Mouse (Mus musculus) cortical plate, adult 2 months (tissue): ENCODE measurements at regions not wholly inside any gene's neighbourhood (a gene's known extent, or its start where the extent isn't known, plus 50 kb on each side); places are given as distances from the start of the nearest gene placed in this dataset.
A peak's percentile ranks its signal among the peaks of the same experiment; 100 is the strongest.

ENCODE experiments used
- H3K27ac ChIP-seq: fragments of 200-500 bp; 2 replicates; pipeline ENCODE4 v1.5.1; 2012; ENCODE audit warnings: low read length, control low read depth, inconsistent platforms; ENCODE audit not compliant: insufficient read depth
- H3K4me1 ChIP-seq: fragments of 200-500 bp; 2 replicates; pipeline ENCODE4 v1.6.1; 2011; ENCODE audit warnings: low read length; ENCODE audit not compliant: control insufficient read depth, insufficient read depth
- H3K4me3 ChIP-seq: fragments of 200-500 bp; 2 replicates; pipeline ENCODE4 v1.5.1; 2011; ENCODE audit warnings: mild to moderate bottlenecking, low read length, control low read depth; ENCODE audit not compliant: insufficient read depth
- CTCF ChIP-seq: fragments of 200-500 bp; IDR thresholded peaks from 2 replicates; pipeline ENCODE4 v1.5.1; 2011; ENCODE audit warnings: mild to moderate bottlenecking, control low read depth, low read length; ENCODE audit not compliant: insufficient read depth; ENCODE audit errors: extremely low read depth
- POLR2A ChIP-seq: fragments of 200-500 bp; IDR thresholded peaks from 2 replicates; pipeline ENCODE4 v1.6.1; 2011; ENCODE audit warnings: mild to moderate bottlenecking, low read length, control low read depth; ENCODE audit not compliant: insufficient read depth; ENCODE audit errors: extremely low read depth

DNA sequence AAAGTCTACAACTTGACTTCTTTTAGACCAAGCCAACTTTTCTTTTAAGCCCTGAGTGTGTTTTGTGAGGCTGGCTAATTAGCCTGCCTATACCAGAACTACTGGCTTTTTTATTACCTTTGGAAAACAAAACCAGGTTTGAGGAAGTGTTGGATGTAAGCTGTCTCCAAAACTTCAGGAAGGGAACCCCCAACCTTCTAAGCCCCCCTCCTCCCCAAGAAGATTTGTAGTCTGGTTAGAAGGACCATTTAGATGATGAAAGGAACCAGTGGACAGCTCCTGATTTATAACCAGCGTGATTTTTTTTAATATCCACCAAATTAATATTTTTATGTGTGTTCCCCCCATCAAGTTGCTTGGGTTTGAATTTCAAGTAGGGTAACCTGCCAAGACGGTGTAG lies 236.1 kb upstream of the Nfe2l3 start:
- Histone ChIP-seq H3K4me3 (no peak overlapping the region), H3K27ac (no peak overlapping the region), H3K4me1 (no peaks in the 10 kb centered on the region)
- no peak for TF ChIP-seq CTCF
- TF ChIP-seq POLR2A, result no peak

DNA sequence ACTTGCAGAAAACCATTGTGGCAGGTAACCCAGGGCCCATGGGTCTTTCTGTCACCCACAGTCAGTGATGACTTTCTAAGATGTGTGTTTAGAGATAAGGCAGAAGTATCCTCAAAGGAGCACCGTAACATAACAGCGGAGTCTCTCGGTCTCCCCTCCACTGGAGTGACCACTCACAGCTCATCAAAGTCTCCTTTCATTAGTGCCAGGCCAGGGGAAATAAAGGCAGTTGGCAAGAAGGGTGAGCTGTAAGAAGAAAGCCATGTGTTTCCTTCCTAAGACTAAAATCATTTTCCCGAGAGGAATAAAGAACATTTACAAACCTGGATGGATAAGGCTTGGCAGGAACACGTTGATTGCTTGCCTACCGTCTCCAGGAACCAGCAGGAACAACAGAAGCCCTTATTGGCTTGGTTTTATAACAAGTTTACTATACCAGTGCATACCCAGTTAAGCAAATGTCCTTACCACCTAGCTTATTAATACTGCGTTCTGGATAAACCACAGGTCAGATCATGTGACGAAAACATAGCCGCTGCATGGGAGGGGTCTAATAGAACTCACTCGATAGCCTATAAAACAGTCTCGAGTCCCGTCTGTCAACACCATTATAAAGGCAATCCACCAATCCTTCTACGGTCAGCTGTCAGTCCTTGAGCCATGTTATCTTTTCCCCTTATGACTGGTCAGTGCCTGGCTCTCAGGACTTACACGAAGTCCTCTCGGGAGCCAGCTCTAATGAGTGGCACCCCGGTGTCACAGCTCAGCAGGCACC lies 235.3 kb upstream of the Nfe2l3 start:
- Histone ChIP-seq H3K27ac (no peak overlapping the region), H3K4me3 (no peak overlapping the region), H3K4me1 (no peaks in the 10 kb centered on the region)
- no peak for TF ChIP-seq POLR2A
- TF ChIP-seq CTCF, result no peak

DNA sequence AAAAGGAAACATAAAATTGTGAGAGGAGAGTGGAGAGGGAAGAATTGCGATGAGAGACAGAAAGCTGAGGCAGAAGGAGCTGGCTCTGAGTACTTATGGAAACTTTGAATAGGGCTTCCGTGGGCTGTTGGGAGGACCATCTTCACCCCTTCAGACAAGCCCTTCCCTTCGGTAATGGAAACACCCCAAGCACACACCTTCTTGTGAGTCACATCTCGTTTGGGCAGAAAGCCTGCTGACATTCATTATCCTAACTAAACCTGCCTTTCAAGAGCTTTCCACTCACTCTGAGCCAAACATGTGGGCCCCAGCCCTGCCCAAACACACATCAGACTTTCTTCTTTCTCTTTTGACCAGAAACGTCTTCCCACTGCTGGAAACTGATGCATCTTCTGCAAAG lies 232.3 kb upstream of the Nfe2l3 start:
- TF ChIP-seq CTCF (no peak), POLR2A (no peak)
- no peak overlapping the region for H3K4me3 ChIP-seq
- no peak overlapping the region for H3K27ac ChIP-seq
- no peaks in the 10 kb centered on the region for H3K4me1 ChIP-seq

DNA sequence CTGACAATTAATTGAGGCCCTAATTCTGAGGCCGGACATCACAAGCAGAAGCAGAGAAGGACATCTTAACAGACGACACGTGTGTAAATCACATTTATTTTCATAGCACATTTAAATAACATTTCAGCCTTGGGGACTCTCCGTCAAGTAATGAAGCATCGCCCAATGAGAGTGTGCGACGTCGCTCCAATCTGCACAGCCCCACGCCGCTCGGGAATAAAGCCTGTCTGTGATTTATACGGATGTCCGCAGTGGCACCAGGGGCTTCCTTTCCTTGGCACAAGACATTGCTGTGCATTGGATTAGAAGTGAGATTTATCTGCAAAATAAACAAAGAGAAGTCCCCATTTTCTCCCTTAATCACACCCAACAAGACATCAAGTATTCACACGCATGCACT lies 231.6 kb upstream of the Nfe2l3 start:
- H3K4me1 ChIP-seq, result no peaks in the 10 kb centered on the region
- H3K4me3 ChIP-seq, result no peak overlapping the region
- TF ChIP-seq POLR2A (no peak), CTCF (no peak)
- no peak overlapping the region for H3K27ac ChIP-seq

DNA sequence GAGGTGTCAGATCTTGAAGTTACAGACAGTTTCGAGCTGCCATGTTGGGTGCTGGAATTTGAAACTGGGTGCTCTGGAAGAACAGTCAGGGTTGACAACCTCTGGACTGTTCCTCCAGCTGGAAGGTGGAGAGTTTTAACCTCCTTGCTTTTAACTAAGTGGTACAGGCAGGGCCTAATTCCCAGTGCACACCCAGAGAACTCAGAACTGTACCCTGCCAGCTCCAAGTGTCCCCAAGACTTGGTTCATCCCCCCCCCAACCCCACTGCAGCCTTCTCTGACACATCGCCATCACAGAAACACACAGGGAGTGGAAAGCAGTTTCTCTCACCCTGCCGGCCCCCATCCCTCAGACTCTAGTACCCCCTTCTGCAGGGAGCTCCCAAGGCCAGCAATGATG lies 228.2 kb upstream of the Nfe2l3 start:
- TF ChIP-seq CTCF (no peak), POLR2A (no peak)
- Histone ChIP-seq H3K4me3 (no peak overlapping the region), H3K4me1 (no peaks in the 10 kb centered on the region), H3K27ac (no peak overlapping the region)

DNA sequence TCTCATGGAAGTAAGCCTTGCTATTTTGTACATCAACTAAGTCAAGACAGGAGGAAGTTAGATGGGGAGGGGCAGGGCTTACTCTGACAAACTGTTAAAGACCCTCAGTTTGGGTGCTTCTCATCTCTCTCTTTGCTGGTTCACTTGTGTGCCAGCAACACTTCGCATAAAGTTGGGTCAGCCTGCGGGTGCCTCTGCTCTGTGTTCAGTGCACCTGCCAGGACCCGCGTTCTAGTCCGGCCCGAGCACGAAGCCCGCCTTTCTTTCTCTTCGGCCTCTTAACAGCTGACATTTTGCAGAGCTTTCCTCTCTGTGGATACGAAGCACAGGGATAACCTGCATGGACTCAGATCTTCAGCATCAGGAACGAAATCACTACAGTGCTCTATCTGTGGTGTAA lies 227.1 kb upstream of the Nfe2l3 start:
- H3K4me3 ChIP-seq, result no peak overlapping the region
- no peak overlapping the region for H3K27ac ChIP-seq
- TF ChIP-seq CTCF (no peak), POLR2A (no peak)
- H3K4me1 ChIP-seq, result no peaks in the 10 kb centered on the region

DNA sequence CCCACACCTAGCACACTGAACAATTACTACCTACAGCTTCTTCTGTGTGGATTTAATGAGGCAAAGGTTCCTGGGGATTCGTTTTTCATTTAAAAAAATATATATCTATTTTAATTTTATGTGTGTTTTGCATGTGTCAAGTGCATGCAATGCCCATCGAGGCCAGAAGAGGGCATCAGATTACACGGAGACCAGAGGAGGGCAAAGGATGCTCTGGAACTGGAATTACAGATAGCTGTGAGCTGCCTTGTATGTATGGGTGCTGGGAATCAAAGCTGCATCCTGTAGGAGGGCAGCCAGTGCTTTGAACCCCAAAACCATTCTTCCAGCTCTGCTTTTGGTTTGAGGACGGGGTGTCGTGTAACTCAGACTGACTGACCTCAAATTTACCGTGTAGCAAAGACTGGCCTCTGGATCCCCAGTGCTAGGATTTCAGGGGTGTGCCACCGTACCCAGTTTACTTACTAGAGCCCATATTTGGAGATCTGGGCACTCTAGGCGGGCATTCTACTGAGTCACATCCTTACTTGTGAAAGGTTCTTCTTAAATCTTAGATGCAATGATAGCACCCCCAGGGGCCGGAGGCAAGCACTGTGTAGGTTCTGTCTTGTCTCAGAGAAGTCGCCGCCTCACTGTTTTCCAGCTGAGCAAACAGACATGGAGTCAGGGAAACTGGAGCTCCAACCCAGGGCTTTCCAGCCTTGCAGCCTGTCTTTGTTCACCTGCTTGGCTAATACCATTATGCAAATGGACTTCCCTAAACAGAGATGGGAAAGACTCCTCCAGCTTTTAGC lies 225.6 kb upstream of the Nfe2l3 start:
- Histone ChIP-seq H3K4me1 (no peaks in the 10 kb centered on the region), H3K27ac (no peak overlapping the region), H3K4me3 (no peak overlapping the region)
- no peak for TF ChIP-seq POLR2A
- peak; percentile 75 for TF ChIP-seq CTCF

DNA sequence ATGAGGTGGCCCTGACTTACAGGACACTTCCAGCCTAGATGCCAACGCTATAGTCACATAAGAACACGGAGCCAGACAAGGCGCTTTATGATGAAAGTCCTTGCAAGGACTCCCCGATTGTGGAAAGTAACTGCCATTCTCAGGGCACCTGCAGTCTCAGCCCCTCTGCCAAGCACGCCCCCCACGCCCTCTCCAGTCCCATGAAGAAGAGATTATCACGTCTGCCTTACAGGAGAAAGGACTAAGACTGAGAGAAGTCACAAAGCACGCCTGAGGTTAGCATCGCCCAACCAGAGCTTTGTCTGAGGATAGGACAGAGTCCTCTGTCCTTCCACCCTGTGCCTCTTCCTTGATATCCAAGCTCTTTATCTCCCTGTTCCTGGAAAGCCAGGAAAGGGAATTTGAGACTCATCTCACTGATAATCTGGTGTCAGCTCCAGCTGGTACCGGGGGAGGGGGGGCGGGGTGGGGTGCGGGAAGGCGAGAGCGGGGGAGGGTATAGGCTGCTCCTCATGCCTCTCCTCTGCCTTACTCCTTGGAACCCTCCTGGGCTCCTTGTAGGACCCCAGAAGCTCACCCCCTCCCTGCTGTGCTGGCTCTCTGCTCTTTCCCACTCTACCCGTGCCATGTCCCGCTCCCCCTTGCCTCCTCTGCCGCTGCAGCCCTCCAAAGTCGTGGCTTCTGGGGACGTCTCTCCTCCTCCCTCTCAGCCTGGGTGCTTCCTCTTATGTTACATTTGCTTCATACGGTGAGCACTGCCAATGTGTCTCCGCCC lies 224.7 kb upstream of the Nfe2l3 start:
- Histone ChIP-seq H3K4me1 (no peaks in the 10 kb centered on the region), H3K27ac (no peak overlapping the region), H3K4me3 (no peak overlapping the region)
- no peak for TF ChIP-seq CTCF
- no peak for TF ChIP-seq POLR2A

DNA sequence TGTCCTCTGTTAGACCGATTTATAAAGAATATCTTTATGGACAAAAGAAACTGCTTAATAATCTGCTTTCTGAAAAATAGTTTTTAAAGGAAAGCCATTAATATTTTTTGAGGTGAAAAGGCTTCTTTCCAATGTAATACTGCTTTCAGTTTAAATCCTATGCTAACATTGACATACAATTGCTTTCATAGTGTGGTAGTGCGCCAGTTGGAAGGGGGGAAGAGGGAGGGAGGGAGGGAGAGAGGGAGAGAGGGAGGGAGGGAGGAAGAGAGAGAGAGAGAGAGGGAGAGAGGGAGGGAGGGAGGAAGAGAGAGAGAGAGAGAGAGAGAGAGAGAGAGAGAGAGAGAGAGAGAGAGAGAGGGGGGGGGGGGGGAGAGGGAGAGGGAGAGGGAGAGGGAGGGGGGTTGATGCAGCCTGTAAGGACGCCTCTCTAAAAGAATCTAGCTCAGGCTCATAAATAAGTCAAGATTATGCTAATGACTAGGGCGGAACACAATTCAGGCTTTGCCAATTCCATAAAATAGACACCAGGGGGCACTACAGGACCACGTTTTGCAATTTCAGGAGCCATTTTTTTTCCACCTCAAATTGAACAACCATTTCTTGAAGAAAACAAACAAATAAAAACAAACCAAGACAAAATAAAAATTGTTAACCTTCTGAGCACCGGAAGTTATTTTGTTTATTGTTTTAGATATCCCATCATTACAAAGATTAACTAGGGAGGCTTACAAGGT lies 223.6 kb upstream of the Nfe2l3 start:
- no peak overlapping the region for H3K27ac ChIP-seq
- H3K4me3 ChIP-seq, result no peak overlapping the region
- TF ChIP-seq POLR2A (no peak), CTCF (peak; percentile 60; the same call in 1 of the 2 replicates)
- no peaks in the 10 kb centered on the region for H3K4me1 ChIP-seq

DNA sequence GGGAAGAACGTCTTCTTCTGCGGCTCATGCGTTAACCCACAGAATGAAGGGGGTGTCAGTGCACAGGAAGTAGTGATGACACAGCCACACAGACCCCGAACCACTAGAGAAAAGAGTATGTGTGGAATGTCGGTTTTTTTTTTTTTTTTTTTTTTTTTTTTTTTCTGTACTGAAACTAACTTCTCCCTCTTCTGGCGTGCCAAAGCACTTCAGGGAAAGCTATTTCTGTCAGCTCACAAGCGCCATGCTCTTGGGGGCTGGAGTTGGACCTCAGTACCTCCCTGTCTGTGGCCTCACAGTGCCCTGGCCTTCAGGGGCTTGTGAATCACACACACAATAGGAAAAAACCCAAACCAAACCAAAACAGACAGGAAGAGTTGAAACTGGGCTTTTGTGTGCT lies 221.1 kb upstream of the Nfe2l3 start:
- no peaks in the 10 kb centered on the region for H3K4me1 ChIP-seq
- no peak overlapping the region for H3K27ac ChIP-seq
- H3K4me3 ChIP-seq, result no peak overlapping the region
- TF ChIP-seq CTCF (0 out of 2 replicates have a peak, but pooled peaks have one; percentile 9), POLR2A (no peak)
